Mouse (Mus musculus) cerebellum, adult 11-12 months (tissue): ENCODE data around the gene Gm42517.

ENCODE experiments used
- DNase-seq: peaks from one replicate; pipeline ENCODE4 v3.0.0; 2022

Gm42517 gene

GRCm38 (mm10) chr5:108347843-108348242 lies 19.9 kb downstream of the Gm42517 start:
- DNase-seq = no peak

- DNase-seq = no peak
Observed at GRCm38 (mm10) chr5:108345313-108346071, 22.2 kb downstream of the Gm42517 start.

GRCm38 (mm10) chr5:108343680-108344170 lies 24.0 kb downstream of the Gm42517 start:
- no peak for DNase-seq

GRCm38 (mm10) chr5:108338049-108338448 lies 29.7 kb downstream of the Gm42517 start:
- no peak for DNase-seq

- DNase-seq = no peak
Observed at GRCm38 (mm10) chr5:108337385-108337784, 30.3 kb downstream of the Gm42517 start.

GRCm38 (mm10) chr5:108331051-108331450 lies 36.7 kb downstream of the Gm42517 start:
- DNase-seq = no peak
